9 mouse cellular contexts compared by ENCODE assay signal in genomic region chr12:111143509-111144063, GRCm38 (mm10). TPM values are rescaled to one million over a fixed set of nuclear protein-coding genes. Genes with fewer than 3 reads are reported as not detected.
DNase-seq lines count a peak whose midpoint lies in the region; ATAC-seq and TF ChIP-seq lines count a peak whose summit lies in the region.
"Had no signal": no experiment of that assay in that cellular context is flagged by ENCODE, and none has a peak within 500 bp of the region (broad histone marks: within the 10 kb centered on the region; RNA-seq: fewer than 3 reads in every experiment).

No protein-coding gene starts in this region.

- peak; percentile 29 for DNase-seq in Muller cell, postnatal 12 days (ENCODE audit: inconsistent ontology term)
- peak; percentile 47 to 55 for DNase-seq in heart, adult 2 months
- DNase-seq in limb, embryonic 10.5 days (ENCODE audit: low spot score) = no peak
- DNase-seq in stomach, postnatal 0 days (ENCODE audit: low spot score) = no peak
- no peak for DNase-seq in left cerebral cortex, adult 18-20 months (ENCODE audit: low spot score in 2 of 2)
- no peak for DNase-seq in cerebellum, adult 8-10 months
- DNase-seq in spleen, adult 12 weeks (ENCODE audit: low spot score) = no peak

- TF ChIP-seq CTCF in ES-Bruce4 (IDR thresholded peaks at IDR 0.05; ENCODE audit: low read depth, low read length) = no peak
- TF ChIP-seq CTCF in heart, adult 2 months (IDR thresholded peaks at IDR 0.05) = no peak
- TF ChIP-seq CTCF in stomach, postnatal 0 days (IDR thresholded peaks at IDR 0.05; ENCODE audit: low read depth) = no peak

- H3K4me1 ChIP-seq in ES-Bruce4 (ENCODE audit: control insufficient read depth, insufficient read depth, low read length) = peaks cover 5% of the 10 kb centered on the region
- H3K4me1 ChIP-seq in heart, adult 2 months (ENCODE audit: control insufficient read depth, insufficient read depth, low read length) = peaks cover 3% of the 10 kb centered on the region
- peaks cover 26% of the 10 kb centered on the region for H3K4me1 ChIP-seq in limb, embryonic 10.5 days
- 0 out of 2 replicates have a peak, but pooled peaks cover 2% of the 10 kb centered on the region for H3K4me1 ChIP-seq in stomach, postnatal 0 days (replicated peaks; ENCODE audit: control insufficient read depth, insufficient read depth)

- 30% methylated on average over 16 of the region's 16 CpGs for WGBS in heart, adult 2 months
- 83% methylated on average over 16 of the region's 16 CpGs for WGBS in limb, embryonic 10.5 days
- WGBS in stomach, postnatal 0 days = 62% methylated on average over 16 of the region's 16 CpGs

- no peak; the same call in 1 of the 2 replicates for ATAC-seq in stomach, postnatal 0 days (ENCODE audit: low FRiP score, low TSS enrichment)

- TF ChIP-seq EP300 in ES-Bruce4 (IDR thresholded peaks at IDR 0.05; ENCODE audit: insufficient read depth, low read depth, low read length) = no peak
- TF ChIP-seq EP300 in heart, adult 2 months (IDR thresholded peaks at IDR 0.05; ENCODE audit: insufficient read depth, low read depth, low read length) = no peak
- TF ChIP-seq EP300 in stomach, postnatal 0 days (optimal IDR thresholded peaks at IDR 0.05) = no peak

- no peak for TF ChIP-seq POLR2A in ES-Bruce4 (IDR thresholded peaks at IDR 0.05; ENCODE audit: insufficient read depth, low read length)
- no peak for TF ChIP-seq POLR2A in heart, adult 2 months (IDR thresholded peaks at IDR 0.05; ENCODE audit: insufficient read depth, low read depth, low read length)

- peak overlapping the region; percentile 42 for H3K9ac ChIP-seq in ES-Bruce4 (ENCODE audit: low read depth, poor library complexity, severe bottlenecking)
- H3K9ac ChIP-seq in heart, adult 2 months (ENCODE audit: low read depth, low read length) = 0 out of 2 replicates have a peak overlapping the region, but pooled peaks have one; percentile 11
- no peak overlapping the region for H3K9ac ChIP-seq in stomach, postnatal 0 days (ENCODE audit: low read length)

- H3K9me3 ChIP-seq in ES-Bruce4 (replicated peaks; ENCODE audit: control insufficient read depth, insufficient read depth, low read length, poor library complexity, severe bottlenecking) = no peaks in the 10 kb centered on the region
- H3K9me3 ChIP-seq in limb, embryonic 10.5 days (replicated peaks) = no peaks in the 10 kb centered on the region
- H3K9me3 ChIP-seq in stomach, postnatal 0 days (ENCODE audit: control insufficient read depth, low read length) = no peaks in the 10 kb centered on the region

- H3K4me2 ChIP-seq in stomach, postnatal 0 days (replicated peaks; ENCODE audit: low read depth) = peak overlapping the region; percentile 18; the same call in 1 of the 2 replicates

- intact Hi-C loops in heart, adult 2 months (cut with DNase I) = loop anchor here (5.0 kb wide), 1 partner anchor 56 kb away; no protein-coding TSS in a partner anchor

- H3K27ac ChIP-seq in ES-Bruce4 (ENCODE audit: insufficient read depth, low read length) = no peak overlapping the region
- peak overlapping the region; percentile 23; the same call in 1 of the 2 replicates for H3K27ac ChIP-seq in heart, adult 2 months
- H3K27ac ChIP-seq in limb, embryonic 10.5 days = peak overlapping the region; percentile 30; the same call in 1 of the 2 replicates
- no peak overlapping the region for H3K27ac ChIP-seq in stomach, postnatal 0 days (replicated peaks)

- H3K79me2 ChIP-seq in heart, adult 2 months (replicated peaks; ENCODE audit: control insufficient read depth, insufficient read depth, low read length) = no peaks in the 10 kb centered on the region

- no peaks in the 10 kb centered on the region for H3K27me3 ChIP-seq in ES-Bruce4 (ENCODE audit: control insufficient read depth, insufficient read depth, low read length, poor library complexity, severe bottlenecking)
- no peaks in the 10 kb centered on the region for H3K27me3 ChIP-seq in heart, adult 2 months (ENCODE audit: control insufficient read depth, insufficient read depth, low read length)
- H3K27me3 ChIP-seq in limb, embryonic 10.5 days (ENCODE audit: low read depth, poor library complexity, severe bottlenecking) = no peaks in the 10 kb centered on the region
- H3K27me3 ChIP-seq in stomach, postnatal 0 days (ENCODE audit: control insufficient read depth, insufficient read depth, low read length) = no peaks in the 10 kb centered on the region

- H3K4me3 ChIP-seq in ES-Bruce4 (ENCODE audit: low read depth, low read length) = peak overlapping the region; percentile 17
- H3K4me3 ChIP-seq in heart, adult 2 months = peak overlapping the region; percentile 9; the same call in 1 of the 2 replicates
- H3K4me3 ChIP-seq in limb, embryonic 10.5 days = no peak overlapping the region
- no peak overlapping the region for H3K4me3 ChIP-seq in stomach, postnatal 0 days (ENCODE audit: low read depth, low read length)

- H3K36me3 ChIP-seq in ES-Bruce4 (ENCODE audit: control insufficient read depth, insufficient read depth, low read length, poor library complexity, severe bottlenecking) = no peaks in the 10 kb centered on the region
- no peaks in the 10 kb centered on the region for H3K36me3 ChIP-seq in heart, adult 2 months (ENCODE audit: control insufficient read depth, insufficient read depth, low read length)
- H3K36me3 ChIP-seq in limb, embryonic 10.5 days = no peaks in the 10 kb centered on the region
- no peaks in the 10 kb centered on the region for H3K36me3 ChIP-seq in stomach, postnatal 0 days (ENCODE audit: control insufficient read depth, insufficient read depth, low read length)

RNA-seq across cellular contexts. Expression of gene Traf3, which starts 22.6 kb away (rescaled TPM):
- polyA plus RNA-seq in ES-Bruce4 (2011; ENCODE audit: insufficient read depth, insufficient read length, low read depth, missing spikeins) = 11.4 and 13.1 TPM in 2 replicates
- total RNA-seq in heart, adult 2 months (2021) = 10 to 100 TPM; 12.4 to 13.9 TPM
- polyA plus RNA-seq in heart, adult 2 months (2012; rRNA removed) = 11.8 and 14.2 TPM in 2 replicates
- polyA plus RNA-seq in limb, embryonic 10.5 days (2016; fragmentation: Nextera tagmentation; extraction: Ambion mirVana) = 9.6 and 10.9 TPM in 2 replicates
- 3.2 and 4.4 TPM in 2 replicates for polyA plus RNA-seq in stomach, postnatal 0 days (2015; fragmentation: Nextera tagmentation; extraction: Ambion mirVana)
- total RNA-seq in left cerebral cortex, adult 18-20 months (2021) = 10 to 100 TPM; 32.3 to 42.4 TPM

RNA-seq across cellular contexts. Expression of gene 4930595D18Rik, which starts 40.7 kb away (rescaled TPM):
- polyA plus RNA-seq in ES-Bruce4 (2011; ENCODE audit: insufficient read depth, insufficient read length, low read depth, missing spikeins) = not detected in 2 replicates
- total RNA-seq in heart, adult 2 months (2021) = not detected
- not detected in 2 replicates for polyA plus RNA-seq in heart, adult 2 months (2012; rRNA removed)
- polyA plus RNA-seq in limb, embryonic 10.5 days (2016; fragmentation: Nextera tagmentation; extraction: Ambion mirVana) = not detected in 2 replicates
- not detected in 2 replicates for polyA plus RNA-seq in stomach, postnatal 0 days (2015; fragmentation: Nextera tagmentation; extraction: Ambion mirVana)
- total RNA-seq in left cerebral cortex, adult 18-20 months (2021) = not detected
- total RNA-seq: left cerebral cortex, postnatal 10 days had no signal

Comparison
In these comparisons a context has a peak if more than half of its experiments do, and no peak if none do; other contexts are left out.
1. H3K27ac ChIP-seq: peak in heart, adult 2 months (single experiment) and limb, embryonic 10.5 days (single experiment); none in ES-Bruce4 (single experiment) and stomach, postnatal 0 days (single experiment).
2. H3K4me3 ChIP-seq: peak in ES-Bruce4 (single experiment) and heart, adult 2 months (single experiment); none in limb, embryonic 10.5 days (single experiment) and stomach, postnatal 0 days (single experiment).
3. DNase-seq: peak in Muller cell, postnatal 12 days (single experiment) and heart, adult 2 months (2 of 2); none in limb, embryonic 10.5 days (single experiment), stomach, postnatal 0 days (single experiment), left cerebral cortex, adult 18-20 months (0 of 2), cerebellum, adult 8-10 months (single experiment) and spleen, adult 12 weeks (single experiment).